ENCODE assay signal across 11 mouse cellular contexts in genomic region chr19:59460328-59461115, GRCm38 (mm10). TPM values are rescaled to one million over a fixed set of nuclear protein-coding genes. Genes with fewer than 3 reads are reported as not detected.
DNase-seq lines count a peak whose midpoint lies in the region; ATAC-seq and TF ChIP-seq lines count a peak whose summit lies in the region.
"Had no signal": no experiment of that assay in that cellular context is flagged by ENCODE, and none has a peak within 500 bp of the region (broad histone marks: within the 10 kb centered on the region; RNA-seq: fewer than 3 reads in every experiment).

No protein-coding gene starts in this region.

- H3K36me3 ChIP-seq in heart, postnatal 0 days (replicated peaks; ENCODE audit: control insufficient read depth, insufficient read depth, low read length), result no peaks in the 10 kb centered on the region
- H3K36me3 ChIP-seq in forebrain, embryonic 10.5 days (replicated peaks), result peaks cover 41% of the 10 kb centered on the region
- H3K36me3 ChIP-seq in limb, embryonic 15.5 days, result no peaks in the 10 kb centered on the region
- H3K36me3 ChIP-seq: neural tube, embryonic 13.5 days had no signal

- H3K4me1 ChIP-seq in heart, postnatal 0 days (ENCODE audit: control insufficient read depth, insufficient read depth), result 0 out of 2 replicates have a peak, but pooled peaks cover 8% of the 10 kb centered on the region
- peaks cover 82% of the 10 kb centered on the region for H3K4me1 ChIP-seq in forebrain, embryonic 10.5 days
- H3K4me1 ChIP-seq in limb, embryonic 15.5 days, result peaks cover 30% of the 10 kb centered on the region

- no peak for TF ChIP-seq EP300 in heart, postnatal 0 days (IDR thresholded peaks at IDR 0.05; ENCODE audit: low read depth)

- no peak overlapping the region for H3K9ac ChIP-seq in heart, postnatal 0 days (replicated peaks; ENCODE audit: low read depth, low read length)
- no peak overlapping the region for H3K9ac ChIP-seq in limb, embryonic 15.5 days
- H3K9ac ChIP-seq: neural tube, embryonic 13.5 days had no signal

- DNase-seq in heart, postnatal 0 days (ENCODE audit: low spot score), result no peak
- DNase-seq in heart, adult 9 months (ENCODE audit: low spot score in 2 of 2), result no peak
- peak; percentile 35 to 39 for DNase-seq in B cell, adult 2 months
- peak; percentile 43 for DNase-seq in forebrain, embryonic 10.5 days (ENCODE audit: extremely low spot score, low spot score)
- DNase-seq in cerebellum, adult 8-10 months, result no peak
- no peak for DNase-seq in adrenal gland, postnatal 36 days
- DNase-seq: adrenal gland, postnatal 14 days had no signal

- no peak overlapping the region for H3K27ac ChIP-seq in heart, postnatal 0 days (ENCODE audit: low read depth)
- H3K27ac ChIP-seq in forebrain, embryonic 10.5 days, result peak overlapping the region; percentile 100
- peak overlapping the region; percentile 88 for H3K27ac ChIP-seq in limb, embryonic 15.5 days
- H3K27ac ChIP-seq: neural tube, embryonic 13.5 days had no signal

- H3K9me3 ChIP-seq in heart, postnatal 0 days (replicated peaks; ENCODE audit: control insufficient read depth, low read length), result no peaks in the 10 kb centered on the region
- H3K9me3 ChIP-seq in forebrain, embryonic 10.5 days, result no peaks in the 10 kb centered on the region
- H3K9me3 ChIP-seq in limb, embryonic 15.5 days, result no peaks in the 10 kb centered on the region
- H3K9me3 ChIP-seq: neural tube, embryonic 13.5 days had no signal

- H3K4me2 ChIP-seq in heart, postnatal 0 days (ENCODE audit: low read depth, low read length), result no peak overlapping the region
- peak overlapping the region; percentile 69 for H3K4me2 ChIP-seq in limb, embryonic 15.5 days
- H3K4me2 ChIP-seq: neural tube, embryonic 13.5 days had no signal

- peaks cover 99% of the 10 kb centered on the region for H3K27me3 ChIP-seq in heart, postnatal 0 days (ENCODE audit: control insufficient read depth, insufficient read depth, low read length)
- peaks cover 97% of the 10 kb centered on the region for H3K27me3 ChIP-seq in forebrain, embryonic 10.5 days (ENCODE audit: poor library complexity, severe bottlenecking)
- H3K27me3 ChIP-seq in limb, embryonic 15.5 days, result peaks cover 91% of the 10 kb centered on the region

- 3% methylated on average over 34 of the region's 34 CpGs for WGBS in heart, postnatal 0 days
- under 1% methylated on average over 34 of the region's 34 CpGs for WGBS in forebrain, embryonic 10.5 days
- 2% methylated on average over 34 of the region's 34 CpGs for WGBS in limb, embryonic 15.5 days

- TF ChIP-seq CTCF in heart, postnatal 0 days (IDR thresholded peaks at IDR 0.05; ENCODE audit: low read depth), result no peak

- H3K4me3 ChIP-seq in heart, postnatal 0 days (ENCODE audit: low read depth, low read length), result peak overlapping the region; percentile 2; the same call in 1 of the 2 replicates
- peak overlapping the region; percentile 91 for H3K4me3 ChIP-seq in forebrain, embryonic 10.5 days
- peak overlapping the region; percentile 50 for H3K4me3 ChIP-seq in limb, embryonic 15.5 days
- H3K4me3 ChIP-seq: neural tube, embryonic 13.5 days had no signal

- ATAC-seq in heart, postnatal 0 days (ENCODE audit: insufficient read depth, low read depth), result no peak
- no peak for ATAC-seq in limb, embryonic 15.5 days (ENCODE audit: insufficient number of reproducible peaks, low FRiP score, low TSS enrichment, low read depth)
- ATAC-seq in erythroblast, adult 5-6 weeks (replicated peaks; ENCODE audit: low FRiP score, poor library complexity, severe bottlenecking), result no peak

RNA-seq across cellular contexts. Expression of gene Emx2, which starts 2.4 kb away (rescaled TPM):
- total RNA-seq in heart, postnatal 0 days (2014; rRNA removed; ENCODE audit: low replicate concordance), result not detected in 2 replicates
- not detected in 2 replicates for polyA plus RNA-seq in heart, postnatal 0 days (2015; fragmentation: Nextera tagmentation; extraction: Ambion mirVana)
- 44.1 and 48.1 TPM in 2 replicates for polyA plus RNA-seq in forebrain, embryonic 10.5 days (2016; fragmentation: Nextera tagmentation; extraction: Ambion mirVana)
- polyA plus RNA-seq in limb, embryonic 15.5 days (2015; fragmentation: Nextera tagmentation; extraction: Ambion mirVana), result 11.0 and 12.2 TPM in 2 replicates
- not detected in 2 replicates for total RNA-seq in erythroblast, adult 5-6 weeks (2015; ENCODE audit: low replicate concordance)
- total RNA-seq in erythroblast, adult 5-6 weeks (2017; ENCODE audit: low replicate concordance), result 0.77 TPM in 1 of 2 replicates, not detected in the other
- under 1 TPM; 0.26 TPM for total RNA-seq in adrenal gland, postnatal 36 days (2021)
- total RNA-seq: adrenal gland, postnatal 14 days had no signal
- polyA plus RNA-seq: C2C12; neural tube, embryonic 13.5 days had no signal

Comparison
In these comparisons a context has a peak if more than half of its experiments do, and no peak if none do; other contexts are left out.
1. DNase-seq: peak in B cell, adult 2 months (2 of 2) and forebrain, embryonic 10.5 days (single experiment); none in heart, postnatal 0 days (single experiment), heart, adult 9 months (0 of 2), cerebellum, adult 8-10 months (single experiment) and adrenal gland, postnatal 36 days (0 of 2).
2. H3K4me3 ChIP-seq: peak in every context shown above with its lines; median percentile 91 in forebrain, embryonic 10.5 days; 50 in limb, embryonic 15.5 days; 2 in heart, postnatal 0 days.